Mouse (Mus musculus) embryonic facial prominence, embryonic 12.5 days (tissue): Measurements from ENCODE around the gene C1qtnf5. TPM values are rescaled to one million over a fixed set of nuclear protein-coding genes. Genes with fewer than 3 reads are reported as not detected.

Source experiments
- ATAC-seq: fragments of 200-750 bp; cut with Nextera tagmentation; 2 replicates; pipeline ENCODE4 v1.8.0; 2017; ENCODE audit not compliant: insufficient number of reproducible peaks, insufficient read depth, low FRiP score, low TSS enrichment
- H3K27ac ChIP-seq: fragments of 300-500 bp; sonication (generic); 2 replicates; pipeline ENCODE4 v1.5.1; 2016; ENCODE audit warnings: mild to moderate bottlenecking
- H3K27me3 ChIP-seq: fragments of 300-500 bp; sonication (generic); 2 replicates; pipeline ENCODE4 v1.6.1; 2016; ENCODE audit warnings: mild to moderate bottlenecking, moderate library complexity
- H3K36me3 ChIP-seq: fragments of 300-500 bp; sonication (generic); 2 replicates; pipeline ENCODE4 v1.6.1; 2016; ENCODE audit warnings: mild to moderate bottlenecking
- H3K4me1 ChIP-seq: fragments of 300-500 bp; sonication (generic); 2 replicates; pipeline ENCODE4 v1.6.1; 2016
- H3K4me2 ChIP-seq: fragments of 300-500 bp; sonication (generic); replicated peaks from 2 replicates; pipeline ENCODE4 v1.6.1; 2016; ENCODE audit warnings: mild to moderate bottlenecking, moderate library complexity
- H3K4me3 ChIP-seq: fragments of 300-500 bp; sonication (generic); 2 replicates; pipeline ENCODE4 v1.5.1; 2016; ENCODE audit warnings: mild to moderate bottlenecking
- H3K9ac ChIP-seq: fragments of 300-500 bp; sonication (generic); 2 replicates; pipeline ENCODE4 v1.6.1; 2016; ENCODE audit warnings: mild to moderate bottlenecking, moderate library complexity
- H3K9me3 ChIP-seq: fragments of 300-500 bp; sonication (generic); 2 replicates; pipeline ENCODE4 v1.6.1; 2016; ENCODE audit warnings: mild to moderate bottlenecking, moderate library complexity
- whole genome bisulfite sequencing: fragments of 180-500 bp; shearing (Covaris S2); methylation state at CpG from one replicate; pipeline ENCODE4 v1.1.7; 2016; 5-methylcytosine and 5-hydroxymethylcytosine counted together
- polyA plus RNA-seq: library from polyadenylated mRNA; unstranded; fragments of >200 nt; fragmentation: Nextera tagmentation; extraction: Ambion mirVana; gene quantifications from 2 replicates; pipeline ENCODE4 v1.2.1, GENCODE M21; 2016

Gene C1qtnf5
- polyA plus RNA-seq, 1 experiment from 2014 or later, result 0.78 TPM

DNA sequence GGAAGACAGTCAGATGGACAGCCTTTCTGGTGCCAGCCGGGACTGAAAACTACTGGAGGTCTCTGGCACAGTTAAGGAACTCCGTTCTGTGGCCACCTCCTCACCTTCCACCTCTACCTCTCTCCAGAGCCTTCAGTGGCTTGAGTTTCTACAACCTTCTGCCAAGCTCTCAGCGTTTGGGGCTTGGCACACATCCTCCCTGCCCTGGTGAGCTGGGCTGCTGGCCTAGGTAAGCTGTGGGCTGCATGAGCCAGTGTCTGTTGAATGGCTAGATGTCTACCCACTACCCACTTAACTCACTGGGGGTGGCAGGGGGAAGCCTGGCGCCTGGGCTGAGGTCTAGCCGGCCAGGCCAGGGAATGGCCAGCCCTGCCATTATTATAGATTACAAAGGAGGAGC, 33.9 kb upstream of the C1qtnf5 start:
- Histone ChIP-seq H3K9ac (no peak overlapping the region), H3K4me3 (no peak overlapping the region), H3K4me1 (peaks cover 26% of the 10 kb centered on the region), H3K27ac (no peak overlapping the region), H3K4me2 (no peak overlapping the region), H3K9me3 (no peaks in the 10 kb centered on the region), H3K36me3 (no peaks in the 10 kb centered on the region), H3K27me3 (no peaks in the 10 kb centered on the region)
- ATAC-seq, result no peak
- 66% methylated on average over 5 of the region's 5 CpGs for WGBS

DNA sequence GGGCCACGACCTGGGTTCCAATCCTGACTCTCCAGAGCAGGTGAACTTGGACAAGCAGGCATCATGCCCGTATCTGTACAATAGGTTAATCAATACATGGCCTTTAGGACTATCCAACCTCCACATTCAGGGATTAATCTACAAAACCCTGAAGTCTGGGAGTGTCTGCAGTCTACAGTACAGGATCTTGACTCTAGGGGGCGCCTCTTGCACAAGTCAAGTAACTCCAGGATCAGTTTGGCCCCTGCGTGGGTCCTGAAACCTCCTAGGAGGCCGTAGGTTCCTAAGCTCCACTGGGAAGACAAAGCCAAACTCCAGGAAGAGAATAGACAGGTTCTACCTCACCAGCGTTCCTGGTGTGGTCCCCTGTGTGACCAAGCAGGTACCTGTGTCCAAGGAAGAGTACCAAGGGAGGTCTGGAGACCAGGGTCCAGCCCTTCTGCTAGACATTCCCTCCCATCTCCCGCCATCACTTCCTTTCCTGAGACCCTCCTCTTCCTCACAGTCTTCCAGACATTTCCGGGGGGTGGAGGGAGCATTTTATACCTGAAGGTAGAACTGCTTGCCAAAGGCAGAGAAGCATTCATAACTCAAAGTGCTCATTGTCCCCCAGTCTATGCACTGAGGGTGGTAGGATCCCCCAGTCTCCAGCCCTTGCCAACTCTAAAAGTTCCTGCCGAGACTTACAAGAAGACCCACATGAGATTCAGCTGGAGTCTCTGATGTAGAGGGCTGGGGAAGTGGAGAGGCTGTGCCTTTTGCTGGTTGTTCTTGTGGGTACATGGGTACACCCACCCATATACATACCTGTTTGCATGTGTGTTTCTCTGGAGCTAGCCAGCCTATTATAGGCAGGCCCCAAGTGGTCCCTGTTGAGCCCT, 32.4 kb upstream of the C1qtnf5 start:
- ATAC-seq, result no peak
- no peak overlapping the region for H3K9ac ChIP-seq
- no peaks in the 10 kb centered on the region for H3K27me3 ChIP-seq
- WGBS, result 61% methylated on average over 9 of the region's 9 CpGs
- no peak overlapping the region for H3K27ac ChIP-seq
- no peak overlapping the region for H3K4me2 ChIP-seq
- H3K4me1 ChIP-seq, result peaks cover 34% of the 10 kb centered on the region
- H3K4me3 ChIP-seq, result no peak overlapping the region
- no peaks in the 10 kb centered on the region for H3K36me3 ChIP-seq
- H3K9me3 ChIP-seq, result no peaks in the 10 kb centered on the region

DNA sequence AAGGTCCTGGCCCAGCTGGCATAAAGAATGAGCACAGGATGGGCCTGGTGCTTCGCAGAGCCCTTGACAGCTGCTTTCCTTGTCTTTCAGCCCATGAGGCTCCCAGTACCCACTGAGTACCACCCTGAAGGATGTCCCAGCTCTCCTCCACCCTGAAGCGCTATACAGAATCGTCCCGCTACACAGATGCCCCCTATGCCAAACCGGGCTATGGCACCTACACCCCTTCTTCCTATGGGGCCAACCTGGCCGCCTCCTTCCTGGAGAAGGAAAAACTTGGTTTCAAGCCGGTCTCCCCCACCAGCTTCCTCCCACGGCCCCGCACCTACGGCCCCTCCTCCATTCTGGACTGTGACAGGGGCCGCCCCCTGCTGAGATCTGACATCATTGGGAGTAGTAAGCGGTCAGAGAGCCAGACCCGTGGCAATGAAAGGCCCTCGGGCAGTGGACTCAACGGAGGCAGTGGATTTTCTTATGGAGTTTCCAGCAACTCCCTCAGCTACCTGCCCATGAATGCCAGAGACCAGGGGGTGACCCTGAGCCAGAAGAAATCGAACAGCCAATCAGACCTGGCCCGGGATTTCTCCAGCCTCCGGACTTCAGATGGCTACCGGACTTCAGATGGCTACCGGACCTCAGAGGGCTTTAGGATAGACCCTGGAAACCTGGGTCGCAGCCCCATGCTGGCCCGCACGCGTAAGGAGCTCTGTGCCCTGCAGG, 31.6 kb upstream of the C1qtnf5 start:
- peaks cover 31% of the 10 kb centered on the region for H3K4me1 ChIP-seq
- no peak for ATAC-seq

DNA sequence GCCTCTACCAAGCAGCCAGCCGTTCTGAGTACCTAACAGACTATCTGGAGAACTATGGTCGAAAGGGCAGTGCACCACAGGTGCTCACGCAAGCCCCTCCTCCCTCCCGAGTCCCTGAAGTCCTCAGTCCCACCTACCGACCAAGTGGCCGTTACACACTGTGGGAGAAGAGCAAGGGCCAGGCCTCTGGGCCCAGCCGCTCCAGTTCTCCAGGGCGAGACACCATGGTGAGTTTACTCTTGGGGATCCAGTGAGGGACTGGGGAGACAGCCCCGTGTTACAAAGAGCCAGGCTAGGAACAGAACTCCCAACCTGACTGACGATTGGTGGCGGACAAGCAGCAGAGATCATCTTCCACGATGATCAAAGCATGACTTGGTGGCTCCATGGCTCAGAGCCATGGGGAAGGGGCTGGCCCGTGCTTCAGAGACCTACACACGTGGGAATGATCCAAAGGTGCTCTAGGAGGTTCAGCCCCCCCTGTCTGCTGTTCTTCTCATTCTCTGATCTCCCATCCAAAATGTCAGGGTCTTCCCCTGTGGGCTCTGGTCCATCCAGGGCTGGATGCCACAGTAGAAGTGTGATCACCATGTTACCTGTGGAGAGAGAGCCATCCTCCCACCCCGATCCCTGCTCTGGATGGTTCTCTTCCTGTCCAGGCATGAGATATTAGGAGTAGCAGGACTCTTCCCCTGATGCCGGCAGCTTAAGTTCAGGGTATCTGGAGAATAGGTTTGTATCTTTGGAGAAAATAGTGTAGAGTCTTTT, 30.9 kb upstream of the C1qtnf5 start:
- Histone ChIP-seq H3K9me3 (no peaks in the 10 kb centered on the region), H3K36me3 (no peaks in the 10 kb centered on the region), H3K4me3 (no peak overlapping the region), H3K4me2 (no peak overlapping the region), H3K4me1 (peaks cover 24% of the 10 kb centered on the region), H3K27me3 (0 out of 2 replicates have a peak, but pooled peaks cover 6% of the 10 kb centered on the region), H3K9ac (no peak overlapping the region), H3K27ac (no peak overlapping the region)
- ATAC-seq, result no peak
- 63% methylated on average over 16 of the region's 16 CpGs for WGBS

More for the DNA sequence above, 31.6 kb upstream of the C1qtnf5 start:
- 68% methylated on average over 24 of the region's 24 CpGs for WGBS
- Histone ChIP-seq H3K36me3 (no peaks in the 10 kb centered on the region), H3K4me3 (no peak overlapping the region), H3K9ac (no peak overlapping the region), H3K27ac (no peak overlapping the region), H3K9me3 (no peaks in the 10 kb centered on the region), H3K27me3 (0 out of 2 replicates have a peak, but pooled peaks cover 6% of the 10 kb centered on the region), H3K4me2 (no peak overlapping the region)

DNA sequence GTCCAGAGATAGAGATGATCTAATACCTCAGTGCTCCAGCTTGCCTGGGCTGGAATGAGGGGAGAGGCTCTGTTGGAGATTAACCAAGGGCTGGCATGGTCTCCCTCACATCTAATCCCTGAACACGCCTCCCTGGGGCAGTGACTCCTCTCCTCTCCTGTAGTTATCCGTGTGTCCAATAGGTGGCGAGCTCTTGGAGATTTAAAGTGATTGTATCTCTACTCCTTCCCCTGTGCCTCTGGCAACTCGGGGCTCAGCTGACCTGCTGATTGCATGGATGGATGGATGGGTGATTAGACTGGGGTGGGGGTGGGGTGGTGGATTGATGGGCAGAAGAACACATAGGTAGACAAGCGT, 30.3 kb upstream of the C1qtnf5 start:
- H3K9me3 ChIP-seq, result no peaks in the 10 kb centered on the region
- H3K4me2 ChIP-seq, result no peak overlapping the region
- no peak for ATAC-seq
- no peak overlapping the region for H3K27ac ChIP-seq
- 16% methylated on average over 5 of the region's 5 CpGs for WGBS
- no peak overlapping the region for H3K9ac ChIP-seq
- no peak overlapping the region for H3K4me3 ChIP-seq
- H3K27me3 ChIP-seq, result 0 out of 2 replicates have a peak, but pooled peaks cover 6% of the 10 kb centered on the region
- H3K36me3 ChIP-seq, result no peaks in the 10 kb centered on the region
- H3K4me1 ChIP-seq, result peaks cover 21% of the 10 kb centered on the region

DNA sequence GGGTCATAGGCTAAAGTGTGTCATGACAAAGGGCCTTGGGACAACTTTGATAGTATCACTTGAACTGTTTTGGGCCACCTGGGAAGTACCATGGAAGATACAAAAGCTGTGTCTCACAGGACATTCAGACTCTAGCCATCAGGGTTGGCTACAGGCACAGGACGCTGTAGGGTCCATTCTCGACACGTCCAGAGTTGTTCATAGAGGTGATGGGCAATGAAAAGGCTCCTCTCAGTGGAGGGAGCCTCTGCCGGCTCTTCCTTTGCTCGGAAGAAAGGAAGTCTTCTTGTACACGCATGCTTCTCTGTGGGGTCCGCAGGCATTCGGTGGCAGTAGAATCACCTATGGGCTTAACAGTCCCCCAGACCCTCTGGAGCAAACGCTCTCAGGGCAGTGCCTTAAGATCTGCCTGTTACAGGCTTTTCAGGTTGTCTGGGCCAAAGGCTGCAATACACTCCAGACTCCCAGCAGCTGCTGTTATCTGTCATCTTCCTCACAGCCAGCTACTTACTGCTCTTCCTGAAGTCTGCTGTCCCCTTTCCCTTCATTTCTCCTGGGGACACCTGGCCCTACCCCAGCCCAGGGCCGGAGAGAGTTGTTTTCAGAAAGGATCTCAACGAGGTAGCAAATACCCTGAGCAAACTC, 29.7 kb upstream of the C1qtnf5 start:
- Histone ChIP-seq H3K27me3 (0 out of 2 replicates have a peak, but pooled peaks cover 6% of the 10 kb centered on the region), H3K27ac (no peak overlapping the region), H3K36me3 (no peaks in the 10 kb centered on the region), H3K9me3 (no peaks in the 10 kb centered on the region), H3K4me3 (no peak overlapping the region), H3K4me1 (peaks cover 15% of the 10 kb centered on the region), H3K4me2 (no peak overlapping the region), H3K9ac (no peak overlapping the region)
- 80% methylated on average over 11 of the region's 11 CpGs for WGBS
- ATAC-seq, result no peak

DNA sequence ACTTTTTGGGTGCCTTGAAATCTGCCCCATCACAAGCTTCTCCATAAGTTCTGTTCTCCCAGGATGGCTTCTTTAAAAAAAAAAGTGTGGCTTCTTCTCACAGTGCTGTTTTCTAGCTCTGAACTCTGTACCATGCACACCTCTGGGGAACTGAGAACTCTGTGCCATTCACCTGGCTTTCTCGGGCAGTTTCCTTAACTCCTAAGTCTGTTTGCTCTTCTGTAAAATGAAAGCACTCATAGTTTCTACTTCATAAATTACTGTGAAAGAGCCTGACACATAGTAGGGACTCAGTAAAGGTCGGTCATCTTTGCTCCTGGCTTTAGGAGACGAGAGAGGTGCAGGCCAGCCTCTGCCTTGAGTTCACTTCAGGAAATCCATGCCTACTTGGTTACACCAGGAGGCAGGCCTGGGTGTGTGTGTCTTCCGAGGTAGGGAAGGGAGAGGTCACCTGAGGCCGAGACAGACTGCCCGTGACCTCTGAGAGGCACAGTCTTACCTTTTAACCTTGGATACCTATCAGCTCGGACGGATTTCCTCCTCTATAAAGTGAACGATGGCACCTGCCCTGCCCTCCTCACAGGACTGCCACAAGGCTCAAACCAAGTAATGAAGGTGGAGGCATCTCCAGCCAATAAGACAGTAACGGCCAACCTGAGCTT, 28.8 kb upstream of the C1qtnf5 start:
- H3K27me3 ChIP-seq, result peaks cover 6% of the 10 kb centered on the region; the same call in 1 of the 2 replicates
- H3K9me3 ChIP-seq, result no peaks in the 10 kb centered on the region
- no peak for ATAC-seq
- no peak overlapping the region for H3K4me2 ChIP-seq
- H3K4me1 ChIP-seq, result peaks cover 14% of the 10 kb centered on the region
- H3K36me3 ChIP-seq, result no peaks in the 10 kb centered on the region
- H3K4me3 ChIP-seq, result no peak overlapping the region
- WGBS, result 75% methylated on average over 10 of the region's 10 CpGs
- H3K9ac ChIP-seq, result no peak overlapping the region
- H3K27ac ChIP-seq, result no peak overlapping the region

DNA sequence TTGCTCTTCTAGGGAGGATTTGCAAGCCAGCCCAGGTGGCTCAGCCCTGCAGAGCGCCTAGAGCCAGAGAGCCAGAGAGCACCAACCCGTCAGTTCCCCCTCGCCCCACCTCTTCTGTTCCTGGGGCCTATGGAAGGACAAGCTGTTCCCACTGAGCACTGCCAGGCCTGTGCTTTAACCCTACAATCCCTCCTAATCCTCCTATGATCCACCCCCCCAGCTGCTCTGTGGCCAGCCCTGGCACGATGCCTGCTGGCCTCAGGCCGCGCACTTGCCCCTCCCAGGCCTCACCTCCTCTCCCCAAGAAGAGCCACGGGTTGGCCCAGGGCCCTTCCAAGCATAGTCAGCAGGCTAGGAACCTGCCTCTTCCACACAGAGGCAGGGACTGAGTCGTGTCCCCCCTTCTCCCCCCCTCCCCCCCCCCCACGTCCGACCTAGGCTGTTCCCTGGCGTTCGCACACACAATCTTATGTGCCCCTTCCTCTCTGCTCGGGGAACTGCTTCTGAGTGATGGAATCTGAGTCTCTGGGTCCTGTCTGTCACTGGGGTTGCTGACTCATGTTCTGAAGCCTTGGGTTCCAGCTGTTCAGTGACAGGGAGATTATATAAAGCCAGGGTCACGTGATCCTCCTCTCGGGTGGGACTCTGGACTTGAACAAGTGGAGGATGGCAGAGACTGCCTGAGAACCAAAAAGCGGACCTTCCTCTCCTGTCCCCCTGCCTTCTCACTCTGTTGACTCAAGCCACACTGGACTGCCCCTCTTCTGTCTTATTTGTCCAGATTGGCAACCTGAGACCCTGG, 27.9 kb upstream of the C1qtnf5 start:
- no peak overlapping the region for H3K4me3 ChIP-seq
- WGBS, result 37% methylated on average over 16 of the region's 16 CpGs
- H3K4me1 ChIP-seq, result peaks cover 20% of the 10 kb centered on the region
- no peaks in the 10 kb centered on the region for H3K9me3 ChIP-seq
- ATAC-seq, result no peak
- no peak overlapping the region for H3K27ac ChIP-seq
- no peaks in the 10 kb centered on the region for H3K36me3 ChIP-seq
- no peak overlapping the region for H3K4me2 ChIP-seq
- H3K9ac ChIP-seq, result no peak overlapping the region
- H3K27me3 ChIP-seq, result peaks cover 11% of the 10 kb centered on the region; the same call in 1 of the 2 replicates

DNA sequence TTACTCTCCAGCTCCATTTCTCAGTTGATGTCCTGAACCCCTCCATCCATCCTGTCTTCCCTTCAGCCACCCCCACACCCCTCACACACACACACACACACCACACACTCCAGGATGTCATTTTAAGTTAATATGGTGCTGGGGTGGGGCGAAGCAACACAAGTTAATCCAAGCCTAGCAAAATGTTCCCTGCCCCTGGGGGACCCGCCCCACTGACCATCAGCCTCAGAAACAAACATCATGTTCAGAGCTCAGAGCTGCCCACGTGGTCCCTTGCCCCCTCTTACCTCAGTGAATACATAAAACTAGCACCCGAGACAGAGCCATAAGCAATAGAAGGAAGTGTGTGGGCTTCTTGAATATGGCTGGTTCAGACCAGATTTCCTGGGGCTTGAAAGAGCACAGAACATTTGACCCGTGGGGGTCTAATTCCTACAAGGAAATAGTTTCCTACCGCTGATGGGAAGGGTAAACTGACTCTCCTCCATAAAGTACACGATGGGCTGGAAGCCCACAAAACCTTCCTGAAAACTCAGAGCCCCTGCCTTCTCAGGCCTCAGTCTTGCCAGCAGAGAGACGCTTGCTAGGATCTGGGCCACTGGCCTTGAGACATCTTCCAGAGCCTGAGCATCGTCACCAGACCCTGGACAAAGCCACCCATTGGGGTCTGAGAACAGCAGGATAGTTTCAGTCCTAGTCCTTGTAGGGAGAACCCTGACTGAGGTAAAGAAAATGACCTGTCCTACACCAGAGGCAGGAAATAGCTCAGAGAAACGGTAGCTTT, 26.9 kb upstream of the C1qtnf5 start:
- Histone ChIP-seq H3K36me3 (no peaks in the 10 kb centered on the region), H3K9ac (no peak overlapping the region), H3K27ac (no peak overlapping the region), H3K9me3 (no peaks in the 10 kb centered on the region), H3K27me3 (peaks cover 16% of the 10 kb centered on the region), H3K4me2 (no peak overlapping the region), H3K4me1 (peaks cover 31% of the 10 kb centered on the region), H3K4me3 (no peak overlapping the region)
- 68% methylated on average over 10 of the region's 10 CpGs for WGBS
- no peak for ATAC-seq

DNA sequence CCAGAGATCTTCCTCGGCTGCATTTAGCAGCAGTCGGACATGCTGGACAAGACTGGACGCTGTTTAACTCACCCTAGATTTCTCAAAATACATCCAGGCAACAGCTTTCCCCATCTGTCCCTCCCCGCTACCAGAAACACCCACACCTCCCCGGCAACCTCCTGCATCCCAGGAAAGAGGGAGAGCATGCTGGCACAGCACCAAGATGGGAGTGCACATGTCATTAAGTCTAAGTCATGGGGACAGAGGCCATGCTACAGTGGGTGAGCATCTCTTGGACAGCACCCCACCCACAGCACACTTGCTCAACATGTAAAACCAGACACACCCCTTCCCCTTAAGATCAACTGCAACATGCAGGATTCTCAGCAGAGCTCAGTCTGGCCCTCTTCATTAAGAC, 26.1 kb upstream of the C1qtnf5 start:
- Histone ChIP-seq H3K27ac (no peak overlapping the region), H3K27me3 (peaks cover 24% of the 10 kb centered on the region), H3K36me3 (no peaks in the 10 kb centered on the region), H3K4me1 (peaks cover 35% of the 10 kb centered on the region), H3K9ac (no peak overlapping the region), H3K9me3 (no peaks in the 10 kb centered on the region), H3K4me3 (no peak overlapping the region), H3K4me2 (no peak overlapping the region)
- 86% methylated on average over 5 of the region's 5 CpGs for WGBS
- no peak for ATAC-seq
